Mouse (Mus musculus): ENCODE measurements at regions not wholly inside any gene's neighbourhood (a gene's known extent, or its start where the extent isn't known, plus 50 kb on each side); places are given as distances from the start of the nearest gene placed in this dataset.

- H3K4me2 ChIP-seq (ENCODE audit: insufficient read depth, low read depth, poor library complexity, severe bottlenecking) = no peak overlapping the region
- no peaks in the 10 kb centered on the region for H3K36me3 ChIP-seq (replicated peaks in 1 of 2; ENCODE audit: control insufficient read depth in 1 of 2, insufficient read depth in 1 of 2, low read length in 1 of 2)
- TF ChIP-seq POLR2AphosphoS2 (IDR thresholded peaks at IDR 0.05; ENCODE audit: low read depth, low read length) (no peak), ELF1 (IDR thresholded peaks at IDR 0.05; ENCODE audit: low read depth, low read length) (no peak)
- no peak overlapping the region for H3K4me3 ChIP-seq (replicated peaks in 1 of 3; ENCODE audit: low read depth in 2 of 3, low read length in 2 of 3, poor library complexity in 1 of 3)
- dilution Hi-C loops (cut with MboI; ENCODE audit: extremely low pct_ligation_motif_present, extremely low pct_unique_long_range_greater_than_20kb, low sequenced_read_pairs) = no loop called here
- no peak overlapping the region for H3K9ac ChIP-seq (ENCODE audit: insufficient read depth, low read depth)
- no peak overlapping the region for H3K27ac ChIP-seq (ENCODE audit: insufficient read depth, low read depth)
- in situ Hi-C loops (cut with MboI; ENCODE audit: low pct_ligation_motif_present, low pct_unique_long_range_greater_than_20kb, low sequenced_read_pairs) = no loop called here
- DNase-seq (ENCODE audit: extremely low read depth) = no peak
- peaks cover 0 to 7% of the 10 kb centered on the region in 2 experiments; a peak in 1 of 4 replicates for H3K4me1 ChIP-seq (ENCODE audit: control insufficient read depth in 1 of 2, insufficient read depth in 2 of 2)
- H3K27me3 ChIP-seq (replicated peaks) = no peaks in the 10 kb centered on the region
- H3K9me3 ChIP-seq (replicated peaks; ENCODE audit: low read length) = no peaks in the 10 kb centered on the region
- H3K79me2 ChIP-seq (replicated peaks; ENCODE audit: control insufficient read depth, extremely low read depth, insufficient read depth, poor library complexity, severe bottlenecking) = no peaks in the 10 kb centered on the region
Measured at GRCm38 (mm10) chr10:50063392-50063791, 274.8 kb upstream of the Grik2 start.

- DNase-seq (ENCODE audit: extremely low read depth) = no peak
- no peak for TF ChIP-seq E2F4 (IDR thresholded peaks at IDR 0.05; ENCODE audit: insufficient replicate concordance, low read depth, low read length)
- no peak for TF ChIP-seq MAFK (IDR thresholded peaks at IDR 0.05; ENCODE audit: insufficient replicate concordance, low read length)
- TF ChIP-seq ZKSCAN1 (IDR thresholded peaks at IDR 0.05; ENCODE audit: borderline replicate concordance, low read depth, low read length) = no peak
- TF ChIP-seq NRF1 (IDR thresholded peaks at IDR 0.05; ENCODE audit: low read depth, low read length) = no peak
- no peak for TF ChIP-seq TCF12 (IDR thresholded peaks at IDR 0.05; ENCODE audit: low read depth, low read length)
- TF ChIP-seq SIN3A (IDR thresholded peaks at IDR 0.05; ENCODE audit: low read length) = no peak
- no peak for TF ChIP-seq HCFC1 (IDR thresholded peaks at IDR 0.05; ENCODE audit: low read depth, low read length)
- no peak for TF ChIP-seq MAX (IDR thresholded peaks at IDR 0.05; ENCODE audit: low read length)
- no peak for TF ChIP-seq UBTF (IDR thresholded peaks at IDR 0.05; ENCODE audit: low read depth, low read length)
- TF ChIP-seq POLR2A (IDR thresholded peaks at IDR 0.05; ENCODE audit: low read depth, low read length) = no peak
- TF ChIP-seq ETS1 (conservative IDR thresholded peaks at IDR 0.05; ENCODE audit: low read depth, low read length) = no peak
- no peak for TF ChIP-seq PAX5 (IDR thresholded peaks at IDR 0.05; ENCODE audit: low read length)
- TF ChIP-seq CHD1 (IDR thresholded peaks at IDR 0.05; ENCODE audit: low read depth, low read length) = no peak
- TF ChIP-seq GABPA (IDR thresholded peaks at IDR 0.05; ENCODE audit: insufficient replicate concordance, low read depth, low read length) = no peak
- TF ChIP-seq SMC3 (IDR thresholded peaks at IDR 0.05; ENCODE audit: low read depth, low read length) = no peak
- TF ChIP-seq TBP (conservative IDR thresholded peaks at IDR 0.05; ENCODE audit: low read depth, low read length) = no peak
- no peak for TF ChIP-seq MEF2A (IDR thresholded peaks at IDR 0.05; ENCODE audit: borderline replicate concordance, low read depth, low read length)
- no peak overlapping the region for H3K4me2 ChIP-seq (ENCODE audit: insufficient read depth, low read depth, poor library complexity, severe bottlenecking)
- H3K4me3 ChIP-seq (replicated peaks in 1 of 3; ENCODE audit: low read depth in 2 of 3, low read length in 2 of 3, poor library complexity in 1 of 3) = no peak overlapping the region
- H3K27ac ChIP-seq (ENCODE audit: insufficient read depth, low read depth) = no peak overlapping the region
- H3K27me3 ChIP-seq (replicated peaks) = no peaks in the 10 kb centered on the region
- no peaks in the 10 kb centered on the region for H3K36me3 ChIP-seq (replicated peaks in 1 of 2; ENCODE audit: control insufficient read depth in 1 of 2, insufficient read depth in 1 of 2, low read length in 1 of 2)
- in situ Hi-C loops (cut with MboI; ENCODE audit: low pct_ligation_motif_present, low pct_unique_long_range_greater_than_20kb, low sequenced_read_pairs) = no loop called here
- dilution Hi-C loops (cut with MboI; ENCODE audit: extremely low pct_ligation_motif_present, extremely low pct_unique_long_range_greater_than_20kb, low sequenced_read_pairs) = no loop called here
- H3K9ac ChIP-seq (ENCODE audit: insufficient read depth, low read depth) = no peak overlapping the region
- no peaks in the 10 kb centered on the region for H3K79me2 ChIP-seq (replicated peaks; ENCODE audit: control insufficient read depth, extremely low read depth, insufficient read depth, poor library complexity, severe bottlenecking)
- H3K4me1 ChIP-seq (ENCODE audit: control insufficient read depth in 1 of 2, insufficient read depth in 2 of 2) = peaks cover 0 to 7% of the 10 kb centered on the region in 2 experiments; a peak in 1 of 4 replicates
- no peaks in the 10 kb centered on the region for H3K9me3 ChIP-seq (replicated peaks; ENCODE audit: low read length)
Measured at GRCm38 (mm10) chr10:50062716-50063115, 274.1 kb upstream of the Grik2 start.
